Mouse (Mus musculus): ENCODE results near the gene Serpina1c. TPM values are rescaled to one million over a fixed set of nuclear protein-coding genes. Genes with fewer than 3 reads are reported as not detected.
"Not testable (repeated sequence)": the region's sequence is repeated elsewhere in the genome, so short reads cannot be mapped to it uniquely, and the experiment has no call there.

The Serpina1c gene
- not detected for total RNA-seq (2021)
- long read RNA-seq, experiment 1: 0 reads
- long read RNA-seq, experiment 2: 0 reads

- DNase-seq (ENCODE audit: low spot score in 2 of 2): not testable (repeated sequence)
These were observed at the start of gene Serpina1c for GRCm38 (mm10) chr12:103904837-103905340. TSS of gene Serpina1c (minus strand) at chr12:103904887.

GRCm38 (mm10) chr12:103952972-103953371 lies 48.3 kb upstream of the Serpina1c start:
- not testable (repeated sequence) for DNase-seq (ENCODE audit: low spot score in 2 of 2)

GRCm38 (mm10) chr12:103946243-103946642 lies 41.6 kb upstream of the Serpina1c start:
- DNase-seq (ENCODE audit: low spot score in 2 of 2): no peak

GRCm38 (mm10) chr12:103909181-103909580 lies 4.5 kb upstream of the Serpina1c start:
- not testable (repeated sequence) for DNase-seq (ENCODE audit: low spot score in 2 of 2)

GRCm38 (mm10) chr12:103907746-103908145 lies 3.1 kb upstream of the Serpina1c start:
- DNase-seq (ENCODE audit: low spot score in 2 of 2): not testable (repeated sequence)

- not testable (repeated sequence) for DNase-seq (ENCODE audit: low spot score in 2 of 2)
These were observed 2.8 kb downstream of the Serpina1c start for GRCm38 (mm10) chr12:103901929-103902328.

- not testable (repeated sequence) for DNase-seq (ENCODE audit: low spot score in 2 of 2)
These were observed 37.8 kb downstream of the Serpina1c start for GRCm38 (mm10) chr12:103866873-103867272.

- DNase-seq (ENCODE audit: low spot score in 2 of 2): not testable (repeated sequence)
These were observed 41.3 kb downstream of the Serpina1c start, which contains the start of gene Serpina1a for GRCm38 (mm10) chr12:103863101-103863974. TSS of gene Serpina1a (minus strand) at chr12:103863562.

- DNase-seq (ENCODE audit: low spot score in 2 of 2): no peak
These were observed 43.7 kb downstream of the Serpina1c start for GRCm38 (mm10) chr12:103860976-103861375.

GRCm38 (mm10) chr12:103860571-103860970 lies 44.1 kb downstream of the Serpina1c start:
- DNase-seq (ENCODE audit: low spot score in 2 of 2): not testable (repeated sequence)

- DNase-seq (ENCODE audit: low spot score in 2 of 2): not testable (repeated sequence)
These were observed 45.1 kb downstream of the Serpina1c start for GRCm38 (mm10) chr12:103859584-103859983.

GRCm38 (mm10) chr12:103853032-103853431 lies 51.7 kb downstream of the Serpina1c start:
- not testable (repeated sequence) for DNase-seq (ENCODE audit: low spot score in 2 of 2)

Other genes starting within 250 kb of the Serpina1c start
- not detected for gene Serpina6, start 247.7 kb downstream of the Serpina1c start, total RNA-seq (2021)
- not detected for gene Serpina16, start 228.7 kb downstream of the Serpina1c start, total RNA-seq (2021)
- gene Serpina1f, start 209.4 kb downstream of the Serpina1c start, total RNA-seq (2021): not detected
- not detected for gene Serpina1d, start 131.3 kb downstream of the Serpina1c start, total RNA-seq (2021)
- gene Serpina1b, start 74.5 kb downstream of the Serpina1c start, total RNA-seq (2021): not detected
- gene Serpina1a, start 41.3 kb downstream of the Serpina1c start, total RNA-seq (2021): not detected
- not detected for gene Serpina1e, start 54.1 kb upstream of the Serpina1c start, total RNA-seq (2021)
- not detected for gene Serpina11, start 85.1 kb upstream of the Serpina1c start, total RNA-seq (2021)
- under 1 TPM in 1 of 2 experiments, not detected in 1; 0.18 TPM for gene Serpina9, start 108.9 kb upstream of the Serpina1c start, total RNA-seq (2021)
- not detected for gene Serpina12, start 139.6 kb upstream of the Serpina1c start, total RNA-seq (2021)
- gene Serpina5, start 196.2 kb upstream of the Serpina1c start, total RNA-seq (2021): not detected
- not detected for gene Serpina3a, start 207.8 kb upstream of the Serpina1c start, total RNA-seq (2021)
- gene Serpina3b, start 223.1 kb upstream of the Serpina1c start, total RNA-seq (2021): not detected
- under 1 TPM in 1 of 2 experiments, not detected in 1; 0.32 TPM for gene Serpina3c, start 249.0 kb upstream of the Serpina1c start, total RNA-seq (2021)